Mouse (Mus musculus): Measurements from ENCODE around the gene Zscan29. TPM values are rescaled to one million over a fixed set of nuclear protein-coding genes. Genes with fewer than 3 reads are reported as not detected.

Zscan29 gene
- polyA plus RNA-seq, 1 experiment from 2014 or later = 6.6 TPM

- Histone ChIP-seq H3K9me3 (ENCODE audit: control insufficient read depth, low read length) (no peaks in the 10 kb centered on the region), H3K4me3 (replicated peaks; ENCODE audit: low read length) (no peak within 1 kb of the TSS), H3K4me1 (replicated peaks; ENCODE audit: control insufficient read depth, insufficient read depth, low read length) (no peaks in the 10 kb centered on the region), H3K4me2 (replicated peaks) (no peak within 1 kb of the TSS), H3K27me3 (ENCODE audit: control insufficient read depth, insufficient read depth, low read length) (no peaks in the 10 kb centered on the region), H3K27ac (no peak within 1 kb of the TSS), H3K36me3 (replicated peaks; ENCODE audit: control insufficient read depth, insufficient read depth) (no peaks in the 10 kb centered on the region), H3K9ac (no peak within 1 kb of the TSS)
- ATAC-seq (ENCODE audit: low FRiP score) = no peak
- DNase-seq (ENCODE audit: low spot score) = no peak
- WGBS = 92% methylated on average over 4 of the region's 4 CpGs
These were observed 61.2 kb downstream of the Zscan29 start, which contains the start of gene Tgm7 for GRCm38 (mm10) chr2:121109695-121110094. Tgm7 (minus strand) TSS chr2:121109795.

Other genes with a start within 250 kb of the Zscan29 start
- gene Ubr1, start 200.4 kb downstream of the Zscan29 start, polyA plus RNA-seq (2014; fragmentation: Nextera tagmentation; extraction: Ambion mirVana) = 32.8 and 36.3 TPM in 2 replicates
- 18.5 and 18.9 TPM in 2 replicates for gene Tmem62, start 194.1 kb downstream of the Zscan29 start, polyA plus RNA-seq (2014; fragmentation: Nextera tagmentation; extraction: Ambion mirVana)
- 76.1 and 87.1 TPM in 2 replicates for gene Ccndbp1, start 162.7 kb downstream of the Zscan29 start, polyA plus RNA-seq (2014; fragmentation: Nextera tagmentation; extraction: Ambion mirVana)
- gene Epb42, start 134.1 kb downstream of the Zscan29 start, polyA plus RNA-seq (2014; fragmentation: Nextera tagmentation; extraction: Ambion mirVana) = 0.08 and 1.1 TPM in 2 replicates
- 0.22 and 0.24 TPM in 2 replicates for gene Tgm5, start 85.3 kb downstream of the Zscan29 start, polyA plus RNA-seq (2014; fragmentation: Nextera tagmentation; extraction: Ambion mirVana)
- not detected in 2 replicates for gene Tgm7, start 61.3 kb downstream of the Zscan29 start, polyA plus RNA-seq (2014; fragmentation: Nextera tagmentation; extraction: Ambion mirVana)
- gene Adal, start 30.7 kb downstream of the Zscan29 start, polyA plus RNA-seq (2014; fragmentation: Nextera tagmentation; extraction: Ambion mirVana) = 26.9 and 32.6 TPM in 2 replicates
- 16.2 and 20.9 TPM in 2 replicates for gene Lcmt2, start 30.5 kb downstream of the Zscan29 start, polyA plus RNA-seq (2014; fragmentation: Nextera tagmentation; extraction: Ambion mirVana)
- gene Tubgcp4, start 471 bp downstream of the Zscan29 start, polyA plus RNA-seq (2014; fragmentation: Nextera tagmentation; extraction: Ambion mirVana) = 43.3 and 43.7 TPM in 2 replicates
- 165 and 170 TPM in 2 replicates for gene Trp53bp1, start 100.3 kb upstream of the Zscan29 start, polyA plus RNA-seq (2014; fragmentation: Nextera tagmentation; extraction: Ambion mirVana)
- gene Map1a, start 118.5 kb upstream of the Zscan29 start, polyA plus RNA-seq (2014; fragmentation: Nextera tagmentation; extraction: Ambion mirVana) = 50.1 and 57.2 TPM in 2 replicates
- 18.6 and 19.3 TPM in 2 replicates for gene Ppip5k1, start 184.3 kb upstream of the Zscan29 start, polyA plus RNA-seq (2014; fragmentation: Nextera tagmentation; extraction: Ambion mirVana)
- gene Ckmt1, start 186.6 kb upstream of the Zscan29 start, polyA plus RNA-seq (2014; fragmentation: Nextera tagmentation; extraction: Ambion mirVana) = 90.5 and 103 TPM in 2 replicates
- not detected in 2 replicates for gene Strc, start 216.0 kb upstream of the Zscan29 start, polyA plus RNA-seq (2014; fragmentation: Nextera tagmentation; extraction: Ambion mirVana)
- 268 and 307 TPM in 2 replicates for gene Pdia3, start 242.7 kb upstream of the Zscan29 start, polyA plus RNA-seq (2014; fragmentation: Nextera tagmentation; extraction: Ambion mirVana)
- 2.9 and 3.1 TPM in 2 replicates for gene Catsper2, start 242.7 kb upstream of the Zscan29 start, polyA plus RNA-seq (2014; fragmentation: Nextera tagmentation; extraction: Ambion mirVana)